Mouse (Mus musculus): ENCODE data around the gene Rad21l. TPM values are rescaled to one million over a fixed set of nuclear protein-coding genes. Genes with fewer than 3 reads are reported as not detected.

The Rad21l gene
- not detected for polyA plus RNA-seq (2014; fragmentation: Illumina TruSeq; extraction: RNeasy Lipid Tissue Mini Kit (QIAGEN cat#74804); ENCODE audit: insufficient read depth, low read depth, low replicate concordance)

GRCm38 (mm10) chr2:151668433-151668832, at the start of gene Rad21l:
Rad21l (minus strand) TSS chr2:151668533.

GRCm38 (mm10) chr2:151701231-151702145, 33.2 kb upstream of the Rad21l start, which contains the start of gene Tmem74b:
Tmem74b (plus strand) TSS chr2:151702008.

GRCm38 (mm10) chr2:151632159-151632814, 36.0 kb downstream of the Rad21l start, which contains the start of gene Snph:
Snph (minus strand) TSS chr2:151632593.

Other genes with a start within 250 kb of the Rad21l start
- not detected for gene 4921509C19Rik, start 192.4 kb downstream of the Rad21l start, polyA plus RNA-seq (2014; fragmentation: Illumina TruSeq; extraction: RNeasy Lipid Tissue Mini Kit (QIAGEN cat#74804); ENCODE audit: insufficient read depth, low read depth, low replicate concordance)
- gene Nsfl1c, start 174.4 kb downstream of the Rad21l start, polyA plus RNA-seq (2014; fragmentation: Illumina TruSeq; extraction: RNeasy Lipid Tissue Mini Kit (QIAGEN cat#74804); ENCODE audit: insufficient read depth, low read depth, low replicate concordance), result 74.8 TPM
- 370 TPM for gene Fkbp1a, start 126.0 kb downstream of the Rad21l start, polyA plus RNA-seq (2014; fragmentation: Illumina TruSeq; extraction: RNeasy Lipid Tissue Mini Kit (QIAGEN cat#74804); ENCODE audit: insufficient read depth, low read depth, low replicate concordance)
- 3.7 TPM for gene Sdcbp2, start 95.9 kb downstream of the Rad21l start, polyA plus RNA-seq (2014; fragmentation: Illumina TruSeq; extraction: RNeasy Lipid Tissue Mini Kit (QIAGEN cat#74804); ENCODE audit: insufficient read depth, low read depth, low replicate concordance)
- gene Snph, start 35.9 kb downstream of the Rad21l start, polyA plus RNA-seq (2014; fragmentation: Illumina TruSeq; extraction: RNeasy Lipid Tissue Mini Kit (QIAGEN cat#74804); ENCODE audit: insufficient read depth, low read depth, low replicate concordance), result 0.23 TPM
- gene Tmem74b, start 33.5 kb upstream of the Rad21l start, polyA plus RNA-seq (2014; fragmentation: Illumina TruSeq; extraction: RNeasy Lipid Tissue Mini Kit (QIAGEN cat#74804); ENCODE audit: insufficient read depth, low read depth, low replicate concordance), result not detected
- 16.5 TPM for gene Psmf1, start 75.7 kb upstream of the Rad21l start, polyA plus RNA-seq (2014; fragmentation: Illumina TruSeq; extraction: RNeasy Lipid Tissue Mini Kit (QIAGEN cat#74804); ENCODE audit: insufficient read depth, low read depth, low replicate concordance)
- 0.46 TPM for gene Rspo4, start 174.4 kb upstream of the Rad21l start, polyA plus RNA-seq (2014; fragmentation: Illumina TruSeq; extraction: RNeasy Lipid Tissue Mini Kit (QIAGEN cat#74804); ENCODE audit: insufficient read depth, low read depth, low replicate concordance)
- 0.66 TPM for gene Angpt4, start 242.7 kb upstream of the Rad21l start, polyA plus RNA-seq (2014; fragmentation: Illumina TruSeq; extraction: RNeasy Lipid Tissue Mini Kit (QIAGEN cat#74804); ENCODE audit: insufficient read depth, low read depth, low replicate concordance)

All from lung, adult 10 weeks (tissue).